Mouse (Mus musculus): ENCODE results near the gene Socs3. TPM values are rescaled to one million over a fixed set of nuclear protein-coding genes. Genes with fewer than 3 reads are reported as not detected.

Gene Socs3
- polyA plus RNA-seq, 1 experiment, result 27.3 TPM

- H3K27me3 ChIP-seq (ENCODE audit: control insufficient read depth, insufficient read depth, insufficient read length), result no peaks in the 10 kb centered on the region
- TF ChIP-seq MAX (IDR thresholded peaks at IDR 0.05; ENCODE audit: low read depth), result no peak
- TF ChIP-seq MYOG (IDR thresholded peaks at IDR 0.05; ENCODE audit: control insufficient read depth in 1 of 3, insufficient read depth in 1 of 3, insufficient read length in 2 of 3, low read depth in 2 of 3), result no peak
- no peak for TF ChIP-seq CEBPB (IDR thresholded peaks at IDR 0.05; ENCODE audit: insufficient read depth, poor library complexity, severe bottlenecking)
- TF ChIP-seq MYOD1 (IDR thresholded peaks at IDR 0.05; ENCODE audit: control insufficient read depth in 1 of 3, insufficient read length in 2 of 3, low read depth in 2 of 3), result no peak
- no peak for TF ChIP-seq TCF3 (IDR thresholded peaks at IDR 0.05; ENCODE audit: insufficient read length, low read depth)
- no peak for TF ChIP-seq POLR2A (IDR thresholded peaks at IDR 0.05; ENCODE audit: insufficient read length, low read depth)
- no peak for TF ChIP-seq TCF12 (IDR thresholded peaks at IDR 0.05; ENCODE audit: insufficient read depth, poor library complexity, severe bottlenecking)
- no peak for TF ChIP-seq E2F4 (IDR thresholded peaks at IDR 0.05; ENCODE audit: insufficient read depth)
- TF ChIP-seq POLR2AphosphoS2 (IDR thresholded peaks at IDR 0.05; ENCODE audit: insufficient read length, low read depth), result no peak
- no peak for TF ChIP-seq SRF (IDR thresholded peaks at IDR 0.05; ENCODE audit: control insufficient read depth, insufficient read length, low read depth)
- no peak for TF ChIP-seq USF1 (IDR thresholded peaks at IDR 0.05; ENCODE audit: low read depth)
- no peak for TF ChIP-seq REST (IDR thresholded peaks at IDR 0.05; ENCODE audit: insufficient read depth, insufficient read length)
- no peak overlapping the region for H3ac ChIP-seq (ENCODE audit: control insufficient read depth, insufficient read length)
Measured at GRCm38 (mm10) chr11:117982426-117982825, 12.6 kb upstream of the Socs3 start.

GRCm38 (mm10) chr11:117979388-117979787 is 9.5 kb upstream of the Socs3 start:
- no peaks in the 10 kb centered on the region for H3K36me3 ChIP-seq (ENCODE audit: control insufficient read depth, insufficient read depth)
- no peak overlapping the region for H3K4me3 ChIP-seq
- H3ac ChIP-seq (ENCODE audit: control insufficient read depth, insufficient read length), result no peak overlapping the region
- no peaks in the 10 kb centered on the region for H3K79me2 ChIP-seq (ENCODE audit: control insufficient read depth, insufficient read depth)
- peak overlapping the region; percentile 52 for H3K4me2 ChIP-seq (ENCODE audit: low read depth)
- TF ChIP-seq CEBPB (IDR thresholded peaks at IDR 0.05; ENCODE audit: insufficient read depth, poor library complexity, severe bottlenecking), result peak; percentile 97
- TF ChIP-seq MYOG (IDR thresholded peaks at IDR 0.05; ENCODE audit: control insufficient read depth in 1 of 3, insufficient read depth in 1 of 3, insufficient read length in 2 of 3, low read depth in 2 of 3), result peak in 2 of 3 experiments; percentile 45 to 89
- no peak for TF ChIP-seq REST (IDR thresholded peaks at IDR 0.05; ENCODE audit: insufficient read depth, insufficient read length)
- no peak for TF ChIP-seq POLR2AphosphoS2 (IDR thresholded peaks at IDR 0.05; ENCODE audit: insufficient read length, low read depth)
- TF ChIP-seq MYOD1 (IDR thresholded peaks at IDR 0.05; ENCODE audit: control insufficient read depth in 1 of 3, insufficient read length in 2 of 3, low read depth in 2 of 3), result peak in 2 of 3 experiments; percentile 74 to 77
- peak; percentile 33 for TF ChIP-seq SRF (IDR thresholded peaks at IDR 0.05; ENCODE audit: control insufficient read depth, insufficient read length, low read depth)
- peak; percentile 57 for TF ChIP-seq TCF3 (IDR thresholded peaks at IDR 0.05; ENCODE audit: insufficient read length, low read depth)
- peak; percentile 33 for TF ChIP-seq USF1 (IDR thresholded peaks at IDR 0.05; ENCODE audit: low read depth)
- peak; percentile 12 for TF ChIP-seq TCF12 (IDR thresholded peaks at IDR 0.05; ENCODE audit: insufficient read depth, poor library complexity, severe bottlenecking)
- H3K27me3 ChIP-seq (ENCODE audit: control insufficient read depth, insufficient read depth, insufficient read length), result no peaks in the 10 kb centered on the region

More at GRCm38 (mm10) chr11:117982426-117982825, 12.6 kb upstream of the Socs3 start:
- no peak overlapping the region for H3K4me3 ChIP-seq
- H3K4me2 ChIP-seq (ENCODE audit: low read depth), result no peak overlapping the region
- peaks cover 4% of the 10 kb centered on the region for H3K79me2 ChIP-seq (ENCODE audit: control insufficient read depth, insufficient read depth)
- no peaks in the 10 kb centered on the region for H3K36me3 ChIP-seq (ENCODE audit: control insufficient read depth, insufficient read depth)

GRCm38 (mm10) chr11:117977694-117978360 is 8.0 kb upstream of the Socs3 start:
- no peak for TF ChIP-seq TCF3 (IDR thresholded peaks at IDR 0.05; ENCODE audit: insufficient read length, low read depth)
- no peak for TF ChIP-seq POLR2A (IDR thresholded peaks at IDR 0.05; ENCODE audit: insufficient read length, low read depth)
- no peak for TF ChIP-seq USF1 (IDR thresholded peaks at IDR 0.05; ENCODE audit: low read depth)
- TF ChIP-seq E2F4 (IDR thresholded peaks at IDR 0.05; ENCODE audit: insufficient read depth), result no peak
- no peak for TF ChIP-seq CEBPB (IDR thresholded peaks at IDR 0.05; ENCODE audit: insufficient read depth, poor library complexity, severe bottlenecking)
- no peak for TF ChIP-seq MAX (IDR thresholded peaks at IDR 0.05; ENCODE audit: low read depth)
- TF ChIP-seq REST (IDR thresholded peaks at IDR 0.05; ENCODE audit: insufficient read depth, insufficient read length), result no peak
- peak in 1 of 3 experiments; percentile 50 for TF ChIP-seq MYOG (IDR thresholded peaks at IDR 0.05; ENCODE audit: control insufficient read depth in 1 of 3, insufficient read depth in 1 of 3, insufficient read length in 2 of 3, low read depth in 2 of 3)
- no peak for TF ChIP-seq TCF12 (IDR thresholded peaks at IDR 0.05; ENCODE audit: insufficient read depth, poor library complexity, severe bottlenecking)
- no peak for TF ChIP-seq SRF (IDR thresholded peaks at IDR 0.05; ENCODE audit: control insufficient read depth, insufficient read length, low read depth)
- TF ChIP-seq POLR2AphosphoS2 (IDR thresholded peaks at IDR 0.05; ENCODE audit: insufficient read length, low read depth), result no peak
- peak in 2 of 3 experiments; percentile 48 to 77 for TF ChIP-seq MYOD1 (IDR thresholded peaks at IDR 0.05; ENCODE audit: control insufficient read depth in 1 of 3, insufficient read length in 2 of 3, low read depth in 2 of 3)
- Histone ChIP-seq H3K79me2 (ENCODE audit: control insufficient read depth, insufficient read depth) (no peaks in the 10 kb centered on the region), H3ac (ENCODE audit: control insufficient read depth, insufficient read length) (no peak overlapping the region), H3K36me3 (ENCODE audit: control insufficient read depth, insufficient read depth) (no peaks in the 10 kb centered on the region), H3K27me3 (ENCODE audit: control insufficient read depth, insufficient read depth, insufficient read length) (no peaks in the 10 kb centered on the region), H3K4me3 (no peak overlapping the region), H3K4me2 (ENCODE audit: low read depth) (no peak overlapping the region)

GRCm38 (mm10) chr11:117976081-117976582 is 6.3 kb upstream of the Socs3 start:
- Histone ChIP-seq H3ac (ENCODE audit: control insufficient read depth, insufficient read length) (no peak overlapping the region), H3K27me3 (ENCODE audit: control insufficient read depth, insufficient read depth, insufficient read length) (no peaks in the 10 kb centered on the region), H3K4me2 (ENCODE audit: low read depth) (peak overlapping the region; percentile 71), H3K4me3 (no peak overlapping the region), H3K79me2 (ENCODE audit: control insufficient read depth, insufficient read depth) (no peaks in the 10 kb centered on the region), H3K36me3 (ENCODE audit: control insufficient read depth, insufficient read depth) (no peaks in the 10 kb centered on the region)
- TF ChIP-seq TCF12 (IDR thresholded peaks at IDR 0.05; ENCODE audit: insufficient read depth, poor library complexity, severe bottlenecking) (peak; percentile 84), POLR2A (IDR thresholded peaks at IDR 0.05; ENCODE audit: insufficient read length, low read depth) (peak; percentile 58), REST (IDR thresholded peaks at IDR 0.05; ENCODE audit: insufficient read depth, insufficient read length) (no peak), TCF3 (IDR thresholded peaks at IDR 0.05; ENCODE audit: insufficient read length, low read depth) (peak; percentile 93), USF1 (IDR thresholded peaks at IDR 0.05; ENCODE audit: low read depth) (no peak), SRF (IDR thresholded peaks at IDR 0.05; ENCODE audit: control insufficient read depth, insufficient read length, low read depth) (no peak), POLR2AphosphoS2 (IDR thresholded peaks at IDR 0.05; ENCODE audit: insufficient read length, low read depth) (no peak), E2F4 (IDR thresholded peaks at IDR 0.05; ENCODE audit: insufficient read depth) (no peak), MAX (IDR thresholded peaks at IDR 0.05; ENCODE audit: low read depth) (no peak), CEBPB (IDR thresholded peaks at IDR 0.05; ENCODE audit: insufficient read depth, poor library complexity, severe bottlenecking) (no peak), MYOG (IDR thresholded peaks at IDR 0.05; ENCODE audit: control insufficient read depth in 1 of 3, insufficient read depth in 1 of 3, insufficient read length in 2 of 3, low read depth in 2 of 3) (peak; percentile 71 to 100 (median 98)), MYOD1 (IDR thresholded peaks at IDR 0.05; ENCODE audit: control insufficient read depth in 1 of 3, insufficient read length in 2 of 3, low read depth in 2 of 3) (peak in 2 of 3 experiments; percentile 92 to 97)

Measured in myocyte (in vitro differentiated cells).